Mouse (Mus musculus): ENCODE measurements around the gene Gm47841. TPM values are rescaled to one million over a fixed set of nuclear protein-coding genes. Genes with fewer than 3 reads are reported as not detected.

Gene Gm47841
- polyA plus RNA-seq, 1 experiment from 2014 or later: 0.08 TPM

GRCm38 (mm10) chr15:101001685-101002084, 45.5 kb downstream of the Gm47841 start:
- DNase-seq (ENCODE audit: low read depth, low spot score) (no peak), ATAC-seq (no peak)
- ChIA-PET POLR2A (no interaction called here), CTCF (no interaction called here)
- TF ChIP-seq CTCF (IDR thresholded peaks at IDR 0.05): no peak
- in situ Hi-C loops (cut with MboI; ENCODE audit: low pct_unique_long_range_greater_than_20kb): no loop called here
- H3K27me3 ChIP-seq: no peaks in the 10 kb centered on the region

- peaks cover 4% of the 10 kb centered on the region for H3K27me3 ChIP-seq
- in situ Hi-C loops (cut with MboI; ENCODE audit: low pct_unique_long_range_greater_than_20kb): no loop called here
- no peak for ATAC-seq
- CTCF ChIA-PET: no interaction called here
- POLR2A ChIA-PET: interaction anchor here (0.6 kb wide), 1 partner anchor 83 kb away, joined by 3 read pairs; no protein-coding TSS in a partner anchor
- no peak for DNase-seq (ENCODE audit: low read depth, low spot score)
- no peak for TF ChIP-seq CTCF (IDR thresholded peaks at IDR 0.05)
Observed at GRCm38 (mm10) chr15:100997090-100997489, 50.1 kb downstream of the Gm47841 start.

Other genes starting within 250 kb of the Gm47841 start
- gene Scn8a, start 177.5 kb downstream of the Gm47841 start, polyA plus RNA-seq (2021): 13.2 TPM
- gene Fignl2, start 31.2 kb upstream of the Gm47841 start, polyA plus RNA-seq (2021): 5.7 TPM
- gene Ankrd33, start 68.4 kb upstream of the Gm47841 start, polyA plus RNA-seq (2021): not detected
- not detected for gene Acvrl1, start 81.1 kb upstream of the Gm47841 start, polyA plus RNA-seq (2021)
- gene Acvr1b, start 126.7 kb upstream of the Gm47841 start, polyA plus RNA-seq (2021): 31.1 TPM
- gene Grasp, start 176.8 kb upstream of the Gm47841 start, polyA plus RNA-seq (2021): 6.8 TPM
- 2.2 TPM for gene Nr4a1, start 206.9 kb upstream of the Gm47841 start, polyA plus RNA-seq (2021)
- 48.6 TPM for gene Atg101, start 236.9 kb upstream of the Gm47841 start, polyA plus RNA-seq (2021)
- not detected for gene 6030408B16Rik, start 245.8 kb upstream of the Gm47841 start, polyA plus RNA-seq (2021)